Mouse (Mus musculus): Measurements from ENCODE around the gene Tbx21. TPM values are rescaled to one million over a fixed set of nuclear protein-coding genes. Genes with fewer than 3 reads are reported as not detected.

Tbx21 gene
- polyA plus RNA-seq, 1 experiment from 2014 or later = 0.13 TPM

- TF ChIP-seq CTCF (IDR thresholded peaks at IDR 0.05; ENCODE audit: low read depth) = no peak
- H3K27ac ChIP-seq (ENCODE audit: low read depth, low read length) = peak overlapping the region; percentile 68
- under 1% methylated on average over 89 of the region's 102 CpGs for WGBS
- peak; percentile 43 for ATAC-seq
- peak overlapping the region; percentile 95 for H3K4me2 ChIP-seq (replicated peaks; ENCODE audit: low read depth)
- peak overlapping the region; percentile 66 for H3K9ac ChIP-seq (ENCODE audit: low read depth, low read length)
- H3K9me3 ChIP-seq (ENCODE audit: control insufficient read depth) = no peaks in the 10 kb centered on the region
- peaks cover 31% of the 10 kb centered on the region for H3K27me3 ChIP-seq (replicated peaks; ENCODE audit: control insufficient read depth, insufficient read depth, low read length)
- peaks cover 5% of the 10 kb centered on the region; the same call in 1 of the 2 replicates for H3K36me3 ChIP-seq (ENCODE audit: control insufficient read depth, insufficient read depth)
- no peaks in the 10 kb centered on the region for H3K4me1 ChIP-seq (replicated peaks; ENCODE audit: control insufficient read depth, insufficient read depth, low read length)
- peak overlapping the region; percentile 76 for H3K4me3 ChIP-seq (ENCODE audit: low read depth, low read length)
Measured at GRCm38 (mm10) chr11:97150411-97151330, 35.5 kb upstream of the Tbx21 start.

- peak overlapping the region; percentile 76 for H3K4me3 ChIP-seq (ENCODE audit: low read depth, low read length)
- H3K36me3 ChIP-seq (ENCODE audit: control insufficient read depth, insufficient read depth) = no peaks in the 10 kb centered on the region; the same call in 1 of the 2 replicates
- peak; percentile 11; the same call in 1 of the 2 replicates for ATAC-seq
- peak overlapping the region; percentile 95 for H3K4me2 ChIP-seq (replicated peaks; ENCODE audit: low read depth)
- no peaks in the 10 kb centered on the region for H3K9me3 ChIP-seq (ENCODE audit: control insufficient read depth)
- H3K9ac ChIP-seq (ENCODE audit: low read depth, low read length) = no peak overlapping the region
- TF ChIP-seq CTCF (IDR thresholded peaks at IDR 0.05; ENCODE audit: low read depth) = no peak
- H3K27ac ChIP-seq (ENCODE audit: low read depth, low read length) = peak overlapping the region; percentile 68; the same call in 1 of the 2 replicates
- H3K4me1 ChIP-seq (replicated peaks; ENCODE audit: control insufficient read depth, insufficient read depth, low read length) = no peaks in the 10 kb centered on the region
- H3K27me3 ChIP-seq (replicated peaks; ENCODE audit: control insufficient read depth, insufficient read depth, low read length) = peaks cover 31% of the 10 kb centered on the region
- 4% methylated on average over 14 of the region's 14 CpGs for WGBS
Measured at GRCm38 (mm10) chr11:97149995-97150410, 34.9 kb upstream of the Tbx21 start.

GRCm38 (mm10) chr11:97149026-97149425, 33.9 kb upstream of the Tbx21 start:
- Histone ChIP-seq H3K27ac (ENCODE audit: low read depth, low read length) (peak overlapping the region; percentile 68; the same call in 1 of the 2 replicates), H3K36me3 (ENCODE audit: control insufficient read depth, insufficient read depth) (no peaks in the 10 kb centered on the region; the same call in 1 of the 2 replicates), H3K4me2 (replicated peaks; ENCODE audit: low read depth) (peak overlapping the region; percentile 95), H3K4me3 (ENCODE audit: low read depth, low read length) (no peak overlapping the region), H3K9me3 (ENCODE audit: control insufficient read depth) (no peaks in the 10 kb centered on the region), H3K27me3 (replicated peaks; ENCODE audit: control insufficient read depth, insufficient read depth, low read length) (peaks cover 31% of the 10 kb centered on the region), H3K9ac (ENCODE audit: low read depth, low read length) (no peak overlapping the region), H3K4me1 (replicated peaks; ENCODE audit: control insufficient read depth, insufficient read depth, low read length) (no peaks in the 10 kb centered on the region)
- 52% methylated on average over 9 of the region's 9 CpGs for WGBS
- no peak for ATAC-seq
- no peak for TF ChIP-seq CTCF (IDR thresholded peaks at IDR 0.05; ENCODE audit: low read depth)

- peak overlapping the region; percentile 95; the same call in 1 of the 2 replicates for H3K4me2 ChIP-seq (replicated peaks; ENCODE audit: low read depth)
- TF ChIP-seq CTCF (IDR thresholded peaks at IDR 0.05; ENCODE audit: low read depth) = no peak
- H3K9me3 ChIP-seq (ENCODE audit: control insufficient read depth) = no peaks in the 10 kb centered on the region
- no peak overlapping the region for H3K9ac ChIP-seq (ENCODE audit: low read depth, low read length)
- no peaks in the 10 kb centered on the region; the same call in 1 of the 2 replicates for H3K36me3 ChIP-seq (ENCODE audit: control insufficient read depth, insufficient read depth)
- H3K4me3 ChIP-seq (ENCODE audit: low read depth, low read length) = no peak overlapping the region
- WGBS = 41% methylated on average over 12 of the region's 12 CpGs
- H3K4me1 ChIP-seq (replicated peaks; ENCODE audit: control insufficient read depth, insufficient read depth, low read length) = no peaks in the 10 kb centered on the region
- ATAC-seq = no peak
- peaks cover 31% of the 10 kb centered on the region for H3K27me3 ChIP-seq (replicated peaks; ENCODE audit: control insufficient read depth, insufficient read depth, low read length)
- H3K27ac ChIP-seq (ENCODE audit: low read depth, low read length) = no peak overlapping the region
Measured at GRCm38 (mm10) chr11:97148591-97148990, 33.5 kb upstream of the Tbx21 start.

- Histone ChIP-seq H3K4me3 (ENCODE audit: low read depth, low read length) (no peak overlapping the region), H3K27ac (ENCODE audit: low read depth, low read length) (no peak overlapping the region), H3K27me3 (replicated peaks; ENCODE audit: control insufficient read depth, insufficient read depth, low read length) (peaks cover 25% of the 10 kb centered on the region), H3K4me1 (replicated peaks; ENCODE audit: control insufficient read depth, insufficient read depth, low read length) (no peaks in the 10 kb centered on the region), H3K9ac (ENCODE audit: low read depth, low read length) (no peak overlapping the region), H3K4me2 (replicated peaks; ENCODE audit: low read depth) (no peak overlapping the region), H3K36me3 (ENCODE audit: control insufficient read depth, insufficient read depth) (no peaks in the 10 kb centered on the region; the same call in 1 of the 2 replicates), H3K9me3 (ENCODE audit: control insufficient read depth) (no peaks in the 10 kb centered on the region)
- no peak for TF ChIP-seq CTCF (IDR thresholded peaks at IDR 0.05; ENCODE audit: low read depth)
- ATAC-seq = no peak
- WGBS = 82% methylated on average over 8 of the region's 8 CpGs
Measured at GRCm38 (mm10) chr11:97147333-97147732, 32.2 kb upstream of the Tbx21 start.

- no peak overlapping the region for H3K9ac ChIP-seq (ENCODE audit: low read depth, low read length)
- H3K4me2 ChIP-seq (replicated peaks; ENCODE audit: low read depth) = peak overlapping the region; percentile 30; the same call in 1 of the 2 replicates
Measured at GRCm38 (mm10) chr11:97146724-97147123, 31.6 kb upstream of the Tbx21 start.

More at GRCm38 (mm10) chr11:97146724-97147123, 31.6 kb upstream of the Tbx21 start:
- Histone ChIP-seq H3K9me3 (ENCODE audit: control insufficient read depth) (no peaks in the 10 kb centered on the region), H3K4me1 (replicated peaks; ENCODE audit: control insufficient read depth, insufficient read depth, low read length) (no peaks in the 10 kb centered on the region), H3K4me3 (ENCODE audit: low read depth, low read length) (no peak overlapping the region), H3K27me3 (replicated peaks; ENCODE audit: control insufficient read depth, insufficient read depth, low read length) (peaks cover 28% of the 10 kb centered on the region; the same call in 1 of the 2 replicates), H3K36me3 (ENCODE audit: control insufficient read depth, insufficient read depth) (no peaks in the 10 kb centered on the region; the same call in 1 of the 2 replicates), H3K27ac (ENCODE audit: low read depth, low read length) (no peak overlapping the region)
- ATAC-seq = no peak
- WGBS = 6% methylated on average over 8 of the region's 8 CpGs
- TF ChIP-seq CTCF (IDR thresholded peaks at IDR 0.05; ENCODE audit: low read depth) = peak; percentile 89
